Mouse (Mus musculus) embryonic facial prominence, embryonic 10.5 days (tissue): Measurements from ENCODE around the gene Dop1a. TPM values are rescaled to one million over a fixed set of nuclear protein-coding genes. Genes with fewer than 3 reads are reported as not detected.

Experiments
- DNase-seq: peaks from one replicate; pipeline ENCODE4 v3.0.0-alpha.2; 2017; ENCODE audit warnings: low spot score
- H3K27ac ChIP-seq: fragments of 300-500 bp; sonication (generic); replicated peaks from 2 replicates; pipeline ENCODE4 v1.5.1; 2016; ENCODE audit warnings: mild to moderate bottlenecking
- H3K27me3 ChIP-seq: fragments of 300-500 bp; sonication (generic); replicated peaks from 2 replicates; pipeline ENCODE4 v1.6.1; 2016; ENCODE audit warnings: low read depth, mild to moderate bottlenecking; ENCODE audit not compliant: poor library complexity, severe bottlenecking
- H3K36me3 ChIP-seq: fragments of 300-500 bp; sonication (generic); replicated peaks from 2 replicates; pipeline ENCODE4 v1.6.1; 2016; ENCODE audit warnings: mild to moderate bottlenecking, moderate library complexity
- H3K4me1 ChIP-seq: fragments of 300-500 bp; sonication (generic); 2 replicates; pipeline ENCODE4 v1.6.1; 2016
- H3K4me3 ChIP-seq: fragments of 300-500 bp; sonication (generic); 2 replicates; pipeline ENCODE4 v1.5.1; 2016; ENCODE audit warnings: mild to moderate bottlenecking, moderate library complexity
- H3K9me3 ChIP-seq: fragments of 300-500 bp; sonication (generic); 2 replicates; pipeline ENCODE4 v1.6.1; 2016; ENCODE audit warnings: mild to moderate bottlenecking
- WGBS: fragments of 180-500 bp; shearing (Covaris S2); methylation state at CpG from one replicate; pipeline ENCODE4 v1.1.7; 2016; 5-methylcytosine and 5-hydroxymethylcytosine counted together
- polyA plus RNA-seq: library from polyadenylated mRNA; unstranded; fragments of >200 nt; fragmentation: Nextera tagmentation; extraction: Ambion mirVana; gene quantifications from 2 replicates; pipeline ENCODE4 v1.2.1, GENCODE M21; 2016

Dop1a gene
- polyA plus RNA-seq, 1 experiment from 2014 or later: 10.3 TPM

GRCm38 (mm10) chr9:86451617-86452016, 15.3 kb upstream of the Dop1a start:
- H3K9me3 ChIP-seq: no peaks in the 10 kb centered on the region
- peaks cover 6% of the 10 kb centered on the region for H3K4me1 ChIP-seq
- H3K27ac ChIP-seq: no peak overlapping the region
- H3K4me3 ChIP-seq: peak overlapping the region; percentile 21; the same call in 1 of the 2 replicates
- peaks cover 20% of the 10 kb centered on the region for H3K27me3 ChIP-seq
- DNase-seq: peak; percentile 80
- no peaks in the 10 kb centered on the region for H3K36me3 ChIP-seq
- 1% methylated on average over 13 of the region's 13 CpGs for WGBS

- no peaks in the 10 kb centered on the region for H3K36me3 ChIP-seq
- peaks cover 9% of the 10 kb centered on the region; the same call in 1 of the 2 replicates for H3K27me3 ChIP-seq
- 87% methylated on average over 3 of the region's 3 CpGs for WGBS
- no peak overlapping the region for H3K27ac ChIP-seq
- no peak overlapping the region for H3K4me3 ChIP-seq
- no peak for DNase-seq
- peaks cover 6% of the 10 kb centered on the region for H3K4me1 ChIP-seq
- H3K9me3 ChIP-seq: no peaks in the 10 kb centered on the region
Observed at GRCm38 (mm10) chr9:86453626-86454025, 13.3 kb upstream of the Dop1a start.

- Histone ChIP-seq H3K9me3 (no peaks in the 10 kb centered on the region), H3K4me3 (peak within 1 kb of the TSS; percentile 76), H3K27ac (peak within 1 kb of the TSS; percentile 93), H3K4me1 (peaks cover 13% of the 10 kb centered on the region; the same call in 1 of the 2 replicates), H3K27me3 (peaks cover 18% of the 10 kb centered on the region), H3K36me3 (no peaks in the 10 kb centered on the region)
- peak; percentile 90 for DNase-seq
- 2% methylated on average over 70 of the region's 70 CpGs for WGBS
Observed at GRCm38 (mm10) chr9:86464151-86465105, 2.5 kb upstream of the Dop1a start, which contains the start of gene Ube2cbp. Ube2cbp (minus strand) TSS chr9:86464950.

GRCm38 (mm10) chr9:86475956-86476355, 9.0 kb downstream of the Dop1a start:
- DNase-seq: no peak
- Histone ChIP-seq H3K4me1 (no peaks in the 10 kb centered on the region), H3K9me3 (no peaks in the 10 kb centered on the region), H3K27ac (no peak overlapping the region), H3K4me3 (no peak overlapping the region), H3K36me3 (no peaks in the 10 kb centered on the region), H3K27me3 (no peaks in the 10 kb centered on the region)
- WGBS: 90% methylated on average over 4 of the region's 4 CpGs

GRCm38 (mm10) chr9:86476763-86477162, 9.8 kb downstream of the Dop1a start:
- 85% methylated on average over 5 of the region's 5 CpGs for WGBS
- no peaks in the 10 kb centered on the region for H3K9me3 ChIP-seq
- H3K4me3 ChIP-seq: no peak overlapping the region
- no peaks in the 10 kb centered on the region for H3K36me3 ChIP-seq
- no peak for DNase-seq
- H3K4me1 ChIP-seq: no peaks in the 10 kb centered on the region
- H3K27me3 ChIP-seq: no peaks in the 10 kb centered on the region
- no peak overlapping the region for H3K27ac ChIP-seq

GRCm38 (mm10) chr9:86478414-86479093, 11.6 kb downstream of the Dop1a start:
- Histone ChIP-seq H3K27me3 (no peaks in the 10 kb centered on the region), H3K36me3 (no peaks in the 10 kb centered on the region), H3K27ac (no peak overlapping the region), H3K4me1 (no peaks in the 10 kb centered on the region), H3K9me3 (no peaks in the 10 kb centered on the region), H3K4me3 (no peak overlapping the region)
- no peak for DNase-seq
- WGBS: 87% methylated on average over 5 of the region's 5 CpGs

- H3K4me1 ChIP-seq: no peaks in the 10 kb centered on the region
- H3K27me3 ChIP-seq: no peaks in the 10 kb centered on the region
- WGBS: 85% methylated on average over 1 of the region's 1 CpGs
- DNase-seq: no peak
- no peaks in the 10 kb centered on the region for H3K36me3 ChIP-seq
- no peak overlapping the region for H3K4me3 ChIP-seq
- no peak overlapping the region for H3K27ac ChIP-seq
- no peaks in the 10 kb centered on the region for H3K9me3 ChIP-seq
Observed at GRCm38 (mm10) chr9:86482236-86482635, 15.3 kb downstream of the Dop1a start.

- Histone ChIP-seq H3K4me3 (no peak overlapping the region), H3K27me3 (no peaks in the 10 kb centered on the region), H3K36me3 (peaks cover 17% of the 10 kb centered on the region), H3K9me3 (no peaks in the 10 kb centered on the region), H3K4me1 (no peaks in the 10 kb centered on the region), H3K27ac (no peak overlapping the region)
- DNase-seq: no peak
- WGBS: 91% methylated on average over 2 of the region's 2 CpGs
Observed at GRCm38 (mm10) chr9:86491740-86492139, 24.8 kb downstream of the Dop1a start.

- H3K9me3 ChIP-seq: no peaks in the 10 kb centered on the region
- no peaks in the 10 kb centered on the region for H3K4me1 ChIP-seq
- 92% methylated on average over 4 of the region's 4 CpGs for WGBS
- H3K27ac ChIP-seq: no peak overlapping the region
- H3K36me3 ChIP-seq: peaks cover 14% of the 10 kb centered on the region
- H3K4me3 ChIP-seq: no peak overlapping the region
- no peaks in the 10 kb centered on the region for H3K27me3 ChIP-seq
- DNase-seq: no peak
Observed at GRCm38 (mm10) chr9:86496261-86496660, 29.3 kb downstream of the Dop1a start.

GRCm38 (mm10) chr9:86499083-86499482, 32.1 kb downstream of the Dop1a start:
- no peaks in the 10 kb centered on the region for H3K27me3 ChIP-seq
- 93% methylated on average over 3 of the region's 3 CpGs for WGBS
- H3K27ac ChIP-seq: no peak overlapping the region
- no peaks in the 10 kb centered on the region for H3K4me1 ChIP-seq
- H3K4me3 ChIP-seq: no peak overlapping the region
- DNase-seq: no peak
- H3K9me3 ChIP-seq: no peaks in the 10 kb centered on the region
- peaks cover 9% of the 10 kb centered on the region for H3K36me3 ChIP-seq

GRCm38 (mm10) chr9:86507437-86507836, 40.5 kb downstream of the Dop1a start:
- Histone ChIP-seq H3K4me3 (no peak overlapping the region), H3K4me1 (no peaks in the 10 kb centered on the region), H3K27ac (no peak overlapping the region), H3K36me3 (peaks cover under 1% of the 10 kb centered on the region; the same call in 1 of the 2 replicates), H3K9me3 (no peaks in the 10 kb centered on the region), H3K27me3 (no peaks in the 10 kb centered on the region)
- 90% methylated on average over 4 of the region's 4 CpGs for WGBS
- no peak for DNase-seq

- H3K27me3 ChIP-seq: no peaks in the 10 kb centered on the region
- no peak for DNase-seq
- no peaks in the 10 kb centered on the region for H3K9me3 ChIP-seq
- whole genome bisulfite sequencing: 90% methylated on average over 5 of the region's 5 CpGs
- no peaks in the 10 kb centered on the region for H3K4me1 ChIP-seq
- no peak overlapping the region for H3K27ac ChIP-seq
- H3K36me3 ChIP-seq: peaks cover 14% of the 10 kb centered on the region
- H3K4me3 ChIP-seq: no peak overlapping the region
Observed at GRCm38 (mm10) chr9:86513733-86514132, 46.8 kb downstream of the Dop1a start.
